Mouse (Mus musculus): ENCODE data around the gene Ugt2b34. TPM values are rescaled to one million over a fixed set of nuclear protein-coding genes. Genes with fewer than 3 reads are reported as not detected.

Gene Ugt2b34
- polyA plus RNA-seq (2015; fragmentation: Nextera tagmentation; extraction: Ambion mirVana), result 64.1 and 68.1 TPM in 2 replicates

- no peaks in the 10 kb centered on the region for H3K9me3 ChIP-seq (ENCODE audit: control insufficient read depth, low read length)
- DNase-seq (ENCODE audit: low spot score) (peak; percentile 67), ATAC-seq (ENCODE audit: low FRiP score, low TSS enrichment) (peak; percentile 90)
- whole genome bisulfite sequencing, result 34% methylated on average over 1 of the region's 1 CpGs
- H3K27me3 ChIP-seq (ENCODE audit: control insufficient read depth, insufficient read depth, low read length), result no peaks in the 10 kb centered on the region
- H3K4me1 ChIP-seq (replicated peaks; ENCODE audit: control insufficient read depth, insufficient read depth), result no peaks in the 10 kb centered on the region
- H3K4me3 ChIP-seq (ENCODE audit: low read depth, low read length), result peak within 1 kb of the TSS; percentile 33
- H3K27ac ChIP-seq (replicated peaks), result peak within 1 kb of the TSS; percentile 67
- H3K36me3 ChIP-seq (ENCODE audit: control insufficient read depth, insufficient read depth, low read length), result no peaks in the 10 kb centered on the region
- peak within 1 kb of the TSS; percentile 42 for H3K4me2 ChIP-seq (replicated peaks; ENCODE audit: low read depth)
- TF ChIP-seq EP300 (optimal IDR thresholded peaks at IDR 0.05), result no peak
- no peak for TF ChIP-seq CTCF (IDR thresholded peaks at IDR 0.05; ENCODE audit: low read depth)
- H3K9ac ChIP-seq (ENCODE audit: low read length), result peak within 1 kb of the TSS; percentile 1; the same call in 1 of the 2 replicates
Observed at GRCm38 (mm10) chr5:86906758-86907157, at the start of gene Ugt2b34. Gene Ugt2b34 (minus strand): TSS chr5:86906937.

- no peaks in the 10 kb centered on the region for H3K36me3 ChIP-seq (ENCODE audit: control insufficient read depth, insufficient read depth, low read length)
- no peaks in the 10 kb centered on the region for H3K9me3 ChIP-seq (ENCODE audit: control insufficient read depth, low read length)
- H3K27ac ChIP-seq (replicated peaks), result no peak overlapping the region
- no peak for DNase-seq (ENCODE audit: low spot score)
- no peak overlapping the region for H3K4me3 ChIP-seq (ENCODE audit: low read depth, low read length)
- no peaks in the 10 kb centered on the region for H3K4me1 ChIP-seq (replicated peaks; ENCODE audit: control insufficient read depth, insufficient read depth)
- H3K4me2 ChIP-seq (replicated peaks; ENCODE audit: low read depth), result no peak overlapping the region
- no peak for TF ChIP-seq EP300 (optimal IDR thresholded peaks at IDR 0.05)
- no peak for TF ChIP-seq CTCF (IDR thresholded peaks at IDR 0.05; ENCODE audit: low read depth)
- no peaks in the 10 kb centered on the region for H3K27me3 ChIP-seq (ENCODE audit: control insufficient read depth, insufficient read depth, low read length)
- 77% methylated on average over 2 of the region's 2 CpGs for WGBS
- no peak for ATAC-seq (ENCODE audit: low FRiP score, low TSS enrichment)
- H3K9ac ChIP-seq (ENCODE audit: low read length), result no peak overlapping the region
Observed at GRCm38 (mm10) chr5:86942111-86942510, 35.4 kb upstream of the Ugt2b34 start.

GRCm38 (mm10) chr5:86926426-86926825 lies 19.7 kb upstream of the Ugt2b34 start, which contains the start of gene Ugt2b1:
Gene Ugt2b1 (minus strand): TSS chr5:86926530.
- no peaks in the 10 kb centered on the region for H3K4me1 ChIP-seq (replicated peaks; ENCODE audit: control insufficient read depth, insufficient read depth)
- no peak for DNase-seq (ENCODE audit: low spot score)
- no peaks in the 10 kb centered on the region for H3K36me3 ChIP-seq (ENCODE audit: control insufficient read depth, insufficient read depth, low read length)
- H3K27me3 ChIP-seq (ENCODE audit: control insufficient read depth, insufficient read depth, low read length), result no peaks in the 10 kb centered on the region
- H3K4me2 ChIP-seq (replicated peaks; ENCODE audit: low read depth), result no peak within 1 kb of the TSS
- no peak within 1 kb of the TSS for H3K9ac ChIP-seq (ENCODE audit: low read length)
- H3K9me3 ChIP-seq (ENCODE audit: control insufficient read depth, low read length), result no peaks in the 10 kb centered on the region
- WGBS, result 66% methylated on average over 2 of the region's 2 CpGs
- TF ChIP-seq CTCF (IDR thresholded peaks at IDR 0.05; ENCODE audit: low read depth) (no peak), EP300 (optimal IDR thresholded peaks at IDR 0.05) (no peak)
- H3K27ac ChIP-seq (replicated peaks), result no peak within 1 kb of the TSS
- no peak within 1 kb of the TSS for H3K4me3 ChIP-seq (ENCODE audit: low read depth, low read length)
- ATAC-seq (ENCODE audit: low FRiP score, low TSS enrichment), result no peak

GRCm38 (mm10) chr5:86920661-86921233 lies 14.0 kb upstream of the Ugt2b34 start:
- no peak overlapping the region for H3K9ac ChIP-seq (ENCODE audit: low read length)
- H3K27me3 ChIP-seq (ENCODE audit: control insufficient read depth, insufficient read depth, low read length), result no peaks in the 10 kb centered on the region
- no peaks in the 10 kb centered on the region for H3K36me3 ChIP-seq (ENCODE audit: control insufficient read depth, insufficient read depth, low read length)
- H3K4me1 ChIP-seq (replicated peaks; ENCODE audit: control insufficient read depth, insufficient read depth), result no peaks in the 10 kb centered on the region
- DNase-seq (ENCODE audit: low spot score) (no peak), ATAC-seq (ENCODE audit: low FRiP score, low TSS enrichment) (no peak)
- H3K4me2 ChIP-seq (replicated peaks; ENCODE audit: low read depth), result no peak overlapping the region
- no peak overlapping the region for H3K4me3 ChIP-seq (ENCODE audit: low read depth, low read length)
- H3K27ac ChIP-seq (replicated peaks), result no peak overlapping the region
- no peaks in the 10 kb centered on the region for H3K9me3 ChIP-seq (ENCODE audit: control insufficient read depth, low read length)
- WGBS, result 42% methylated on average over 3 of the region's 3 CpGs
- TF ChIP-seq CTCF (IDR thresholded peaks at IDR 0.05; ENCODE audit: low read depth) (no peak), EP300 (optimal IDR thresholded peaks at IDR 0.05) (no peak)

- TF ChIP-seq CTCF (IDR thresholded peaks at IDR 0.05; ENCODE audit: low read depth), result no peak
- TF ChIP-seq EP300 (optimal IDR thresholded peaks at IDR 0.05), result no peak
- H3K9ac ChIP-seq (ENCODE audit: low read length), result no peak overlapping the region
- no peak overlapping the region for H3K4me2 ChIP-seq (replicated peaks; ENCODE audit: low read depth)
- H3K9me3 ChIP-seq (ENCODE audit: control insufficient read depth, low read length), result no peaks in the 10 kb centered on the region
- H3K27me3 ChIP-seq (ENCODE audit: control insufficient read depth, insufficient read depth, low read length), result no peaks in the 10 kb centered on the region
- no peak for ATAC-seq (ENCODE audit: low FRiP score, low TSS enrichment)
- no peaks in the 10 kb centered on the region for H3K4me1 ChIP-seq (replicated peaks; ENCODE audit: control insufficient read depth, insufficient read depth)
- no peaks in the 10 kb centered on the region for H3K36me3 ChIP-seq (ENCODE audit: control insufficient read depth, insufficient read depth, low read length)
- 66% methylated on average over 3 of the region's 3 CpGs for WGBS
- H3K27ac ChIP-seq (replicated peaks), result no peak overlapping the region
- DNase-seq (ENCODE audit: low spot score), result no peak
- no peak overlapping the region for H3K4me3 ChIP-seq (ENCODE audit: low read depth, low read length)
Observed at GRCm38 (mm10) chr5:86911357-86912099, 4.8 kb upstream of the Ugt2b34 start.

- DNase-seq (ENCODE audit: low spot score) (no peak), ATAC-seq (ENCODE audit: low FRiP score, low TSS enrichment) (peak; percentile 88)
- Histone ChIP-seq H3K27me3 (ENCODE audit: control insufficient read depth, insufficient read depth, low read length) (no peaks in the 10 kb centered on the region), H3K9ac (ENCODE audit: low read length) (no peak overlapping the region), H3K4me3 (ENCODE audit: low read depth, low read length) (no peak overlapping the region), H3K4me1 (replicated peaks; ENCODE audit: control insufficient read depth, insufficient read depth) (no peaks in the 10 kb centered on the region), H3K27ac (replicated peaks) (no peak overlapping the region), H3K4me2 (replicated peaks; ENCODE audit: low read depth) (no peak overlapping the region), H3K36me3 (ENCODE audit: control insufficient read depth, insufficient read depth, low read length) (no peaks in the 10 kb centered on the region), H3K9me3 (ENCODE audit: control insufficient read depth, low read length) (no peaks in the 10 kb centered on the region)
- 38% methylated on average over 1 of the region's 1 CpGs for WGBS
- TF ChIP-seq EP300 (optimal IDR thresholded peaks at IDR 0.05), result no peak
- no peak for TF ChIP-seq CTCF (IDR thresholded peaks at IDR 0.05; ENCODE audit: low read depth)
Observed at GRCm38 (mm10) chr5:86910770-86911169, 4.0 kb upstream of the Ugt2b34 start.

Data from stomach, postnatal 0 days (tissue).